Mouse (Mus musculus): ENCODE measurements around the gene Zc3h12a.

DNA sequence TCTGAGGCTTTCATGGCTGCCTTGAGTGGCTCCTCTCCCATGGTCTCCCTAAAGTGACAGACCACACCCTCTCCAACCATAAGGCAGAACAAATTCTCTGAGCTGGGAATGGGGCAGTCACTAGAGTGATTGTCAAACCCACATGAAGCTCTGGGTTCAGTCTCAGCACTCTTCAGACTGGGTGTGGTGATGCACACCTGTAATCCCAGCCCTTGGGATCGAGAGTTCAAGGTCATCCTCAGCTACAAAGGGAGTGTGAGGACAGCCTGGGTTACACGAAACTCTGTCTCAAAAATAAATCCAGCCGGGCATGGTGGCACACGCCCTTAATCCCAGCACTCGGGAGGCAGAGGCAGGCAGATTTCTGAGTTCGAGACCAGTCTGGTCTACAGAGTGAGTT lies 24.8 kb upstream of the Zc3h12a start:
- no peak for TF ChIP-seq POLR2A (IDR thresholded peaks at IDR 0.05; ENCODE audit: low read depth, low read length)
- no peak for TF ChIP-seq CTCF (IDR thresholded peaks at IDR 0.05; ENCODE audit: extremely low read depth, insufficient read length, insufficient replicate concordance, low read depth, low read length)

All from small intestine, adult 2 months (tissue).